Mouse (Mus musculus) MEL (cell line): Measurements from ENCODE around the gene Casp3. TPM values are rescaled to one million over a fixed set of nuclear protein-coding genes. Genes with fewer than 3 reads are reported as not detected.
A peak's percentile ranks its signal among the peaks of the same experiment; 100 is the strongest.

Experiments used
- DNase-seq: peaks from one replicate; pipeline ENCODE4 v3.0.0; 2011; ENCODE audit warnings: low read depth, low spot score
- H3K27ac ChIP-seq: 2 replicates; pipeline ENCODE4 v1.5.1; 2012; ENCODE audit warnings: low read depth, mild to moderate bottlenecking, control low read depth, low read length, moderate library complexity; ENCODE audit not compliant: control insufficient read depth
- H3K27me3 ChIP-seq, 2 experiments: fragments of 150-350 bp in 1 of 2; sonication (generic) in 1 of 2; 2 replicates each; pipeline ENCODE4 v1.6.1; 2012; ENCODE audit warnings: low read length in 2 of 2, mild to moderate bottlenecking in 2 of 2, improper control_type of control experiment in 1 of 2, moderate library complexity in 1 of 2; ENCODE audit not compliant: insufficient read depth in 2 of 2, control insufficient read depth in 1 of 2
- H3K36me3 ChIP-seq, 2 experiments: 2 replicates each; pipeline ENCODE4 v1.6.1; 2012 to 2014; ENCODE audit warnings: low read length in 2 of 2, improper control_type of control experiment in 1 of 2, inconsistent platforms in 1 of 2, mild to moderate bottlenecking in 1 of 2; ENCODE audit not compliant: insufficient read depth in 2 of 2, control insufficient read depth in 1 of 2
- H3K4me1 ChIP-seq, 2 experiments: fragments of 150-350 bp in 1 of 2; sonication (generic) in 1 of 2; 2 replicates each; pipeline ENCODE4 v1.6.1; 2012; ENCODE audit warnings: low read length in 2 of 2, improper control_type of control experiment in 1 of 2, mild to moderate bottlenecking in 1 of 2; ENCODE audit not compliant: insufficient read depth in 2 of 2, control insufficient read depth in 1 of 2
- H3K4me3 ChIP-seq, 2 experiments: fragments of 150-350 bp in 1 of 2; sonication (generic) in 1 of 2; 2 replicates each; pipeline ENCODE4 v1.5.1; 2012; ENCODE audit warnings: low read depth in 2 of 2, low read length in 2 of 2, mild to moderate bottlenecking in 2 of 2, moderate library complexity in 2 of 2, control low read depth in 1 of 2, improper control_type of control experiment in 1 of 2; ENCODE audit not compliant: control insufficient read depth in 1 of 2, insufficient read depth in 1 of 2
- H3K79me2 ChIP-seq: 2 replicates; pipeline ENCODE4 v1.6.1; 2012; ENCODE audit warnings: mild to moderate bottlenecking, low read length, moderate library complexity; ENCODE audit not compliant: control insufficient read depth, poor library complexity, insufficient read depth
- H3K9ac ChIP-seq: 2 replicates; pipeline ENCODE4 v1.6.1; 2012; ENCODE audit warnings: low read depth, mild to moderate bottlenecking, control low read depth, low read length, moderate library complexity; ENCODE audit not compliant: control insufficient read depth, poor library complexity, severe bottlenecking
- H3K9me3 ChIP-seq: fragments of 150-350 bp; sonication (generic); replicated peaks from 2 replicates; pipeline ENCODE4 v1.6.1; 2012; ENCODE audit warnings: mild to moderate bottlenecking, low read length, improper control_type of control experiment, moderate library complexity; ENCODE audit not compliant: insufficient read depth
- BHLHE40 ChIP-seq: IDR thresholded peaks from 2 replicates; pipeline ENCODE4 v1.6.1; 2012; ENCODE audit warnings: low read depth, mild to moderate bottlenecking, inconsistent platforms, low read length, improper control_type of control experiment, borderline replicate concordance
- CHD1 ChIP-seq: IDR thresholded peaks from 2 replicates; pipeline ENCODE4 v1.6.1; 2012; ENCODE audit warnings: low read depth, mild to moderate bottlenecking, inconsistent platforms, low read length, improper control_type of control experiment
- CHD2 ChIP-seq: IDR thresholded peaks from 2 replicates; pipeline ENCODE4 v1.6.1; 2011; ENCODE audit warnings: low read length, improper control_type of control experiment
- CTCF ChIP-seq, 3 experiments: IDR thresholded peaks in 2 of 3; conservative IDR thresholded peaks in 1 of 3; 2 replicates each; pipeline ENCODE4 v1.5.1; 2011 to 2012; ENCODE audit warnings: low read length in 3 of 3, low read depth in 2 of 3, mild to moderate bottlenecking in 2 of 3, improper control_type of control experiment in 1 of 3, inconsistent platforms in 1 of 3, mixed read lengths in 1 of 3, moderate library complexity in 1 of 3; ENCODE audit not compliant: control insufficient read depth in 1 of 3, insufficient read depth in 1 of 3, poor library complexity in 1 of 3, severe bottlenecking in 1 of 3
- ELF1 ChIP-seq: IDR thresholded peaks from 2 replicates; pipeline ENCODE4 v1.6.1; 2014; ENCODE audit warnings: low read depth, mild to moderate bottlenecking, inconsistent platforms, low read length, improper control_type of control experiment, moderate library complexity
- EP300 ChIP-seq, 2 experiments: IDR thresholded peaks; 2 replicates each; pipeline ENCODE4 v1.6.1; 2011; ENCODE audit warnings: improper control_type of control experiment in 2 of 2, low read length in 2 of 2, low read depth in 1 of 2, mild to moderate bottlenecking in 1 of 2
- ETS1 ChIP-seq: IDR thresholded peaks from 2 replicates; pipeline ENCODE4 v1.6.1; 2012; ENCODE audit warnings: low read depth, mild to moderate bottlenecking, inconsistent platforms, low read length, improper control_type of control experiment, moderate library complexity
- GABPA ChIP-seq: IDR thresholded peaks from 2 replicates; pipeline ENCODE4 v1.6.1; 2012; ENCODE audit warnings: low read depth, mild to moderate bottlenecking, inconsistent platforms, low read length, improper control_type of control experiment, moderate library complexity
- GATA1 ChIP-seq: IDR thresholded peaks from 2 replicates; pipeline ENCODE4 v1.6.1; 2011; ENCODE audit warnings: low read depth, low read length, improper control_type of control experiment
- JUND ChIP-seq: IDR thresholded peaks from 2 replicates; pipeline ENCODE4 v1.6.1; 2011; ENCODE audit warnings: low read depth, mild to moderate bottlenecking, improper control_type of control experiment, low read length
- KAT2A ChIP-seq: conservative IDR thresholded peaks from 2 replicates; pipeline ENCODE4 v1.6.1; 2012; ENCODE audit warnings: low read depth, low read length, improper control_type of control experiment, inconsistent platforms
- MAFK ChIP-seq: IDR thresholded peaks from 2 replicates; pipeline ENCODE4 v1.6.1; 2011; ENCODE audit warnings: low read depth, mild to moderate bottlenecking, low read length, improper control_type of control experiment, borderline replicate concordance
- MAX ChIP-seq: IDR thresholded peaks from 2 replicates; pipeline ENCODE4 v1.6.1; 2011; ENCODE audit warnings: low read length, improper control_type of control experiment
- MAZ ChIP-seq: IDR thresholded peaks from 2 replicates; pipeline ENCODE4 v1.6.1; 2012; ENCODE audit warnings: low read depth, mild to moderate bottlenecking, inconsistent platforms, low read length, improper control_type of control experiment
- MEF2A ChIP-seq: IDR thresholded peaks from 2 replicates; pipeline ENCODE4 v1.6.1; 2014; ENCODE audit warnings: low read depth, mild to moderate bottlenecking, inconsistent platforms, low read length, improper control_type of control experiment; ENCODE audit not compliant: poor library complexity, insufficient replicate concordance, severe bottlenecking; ENCODE audit errors: extremely low read depth
- MXI1 ChIP-seq: IDR thresholded peaks from 2 replicates; pipeline ENCODE4 v1.6.1; 2011; ENCODE audit warnings: mild to moderate bottlenecking, low read depth, low read length, improper control_type of control experiment
- NELFE ChIP-seq: IDR thresholded peaks from 2 replicates; pipeline ENCODE4 v1.6.1; 2011; ENCODE audit warnings: low read depth, low read length, improper control_type of control experiment
- NRF1 ChIP-seq: IDR thresholded peaks from 2 replicates; pipeline ENCODE4 v1.6.1; 2014; ENCODE audit warnings: low read depth, mild to moderate bottlenecking, inconsistent platforms, low read length, improper control_type of control experiment, moderate library complexity; ENCODE audit not compliant: poor library complexity, insufficient read depth, severe bottlenecking
- POLR2A ChIP-seq, 2 experiments: IDR thresholded peaks; 2 replicates each; pipeline ENCODE4 v1.6.1; 2011 to 2012; ENCODE audit warnings: low read length in 2 of 2, mild to moderate bottlenecking in 2 of 2, control low read depth in 1 of 2, improper control_type of control experiment in 1 of 2, low read depth in 1 of 2, moderate library complexity in 1 of 2; ENCODE audit not compliant: control insufficient read depth in 1 of 2, insufficient read depth in 1 of 2, poor library complexity in 1 of 2
- POLR2AphosphoS2 ChIP-seq: IDR thresholded peaks from 2 replicates; pipeline ENCODE4 v1.6.1; 2011; ENCODE audit warnings: low read length, improper control_type of control experiment
- POLR2AphosphoS5 ChIP-seq: IDR thresholded peaks from 2 replicates; pipeline ENCODE4 v1.6.1; 2012; ENCODE audit warnings: low read depth, borderline replicate concordance, mild to moderate bottlenecking, inconsistent platforms, low read length, moderate library complexity, mixed read lengths
- RAD21 ChIP-seq: IDR thresholded peaks from 2 replicates; pipeline ENCODE4 v1.6.1; 2011; ENCODE audit warnings: mild to moderate bottlenecking, low read depth, low read length, improper control_type of control experiment
- RCOR1 ChIP-seq: IDR thresholded peaks from 2 replicates; pipeline ENCODE4 v1.6.1; 2012; ENCODE audit warnings: low read depth, mild to moderate bottlenecking, inconsistent platforms, low read length, improper control_type of control experiment
- SIN3A ChIP-seq: IDR thresholded peaks from 2 replicates; pipeline ENCODE4 v1.6.1; 2012; ENCODE audit warnings: low read length, improper control_type of control experiment, inconsistent platforms
- SMC3 ChIP-seq: IDR thresholded peaks from 2 replicates; pipeline ENCODE4 v1.6.1; 2011; ENCODE audit warnings: low read depth, low read length, improper control_type of control experiment
- TAL1 ChIP-seq: IDR thresholded peaks from 2 replicates; pipeline ENCODE4 v1.6.1; 2012; ENCODE audit warnings: mild to moderate bottlenecking, inconsistent platforms, low read length, moderate library complexity, mixed read lengths
- TBP ChIP-seq: IDR thresholded peaks from 2 replicates; pipeline ENCODE4 v1.8.0; 2011; ENCODE audit warnings: low read depth, low read length, improper control_type of control experiment
- TCF12 ChIP-seq: IDR thresholded peaks from 2 replicates; pipeline ENCODE4 v1.6.1; 2014; ENCODE audit warnings: low read depth, mild to moderate bottlenecking, inconsistent platforms, low read length, improper control_type of control experiment, moderate library complexity
- UBTF ChIP-seq: IDR thresholded peaks from 2 replicates; pipeline ENCODE4 v1.6.1; 2012; ENCODE audit warnings: low read depth, mild to moderate bottlenecking, inconsistent platforms, low read length, improper control_type of control experiment, moderate library complexity, borderline replicate concordance; ENCODE audit not compliant: insufficient read depth
- USF1 ChIP-seq: IDR thresholded peaks from 2 replicates; pipeline ENCODE4 v1.6.1; 2014; ENCODE audit warnings: low read depth, mild to moderate bottlenecking, inconsistent platforms, low read length, improper control_type of control experiment, moderate library complexity
- USF2 ChIP-seq, 2 experiments: IDR thresholded peaks; 2 replicates each; pipeline ENCODE4 v1.6.1; 2011 to 2012; ENCODE audit warnings: improper control_type of control experiment in 2 of 2, low read length in 2 of 2, borderline replicate concordance in 1 of 2, inconsistent platforms in 1 of 2, low read depth in 1 of 2, mild to moderate bottlenecking in 1 of 2; ENCODE audit not compliant: insufficient read depth in 1 of 2
- ZC3H11A ChIP-seq: IDR thresholded peaks from 2 replicates; pipeline ENCODE4 v1.6.1; 2012; ENCODE audit warnings: low read depth, mild to moderate bottlenecking, inconsistent platforms, low read length, improper control_type of control experiment
- ZMIZ1 ChIP-seq: IDR thresholded peaks from 2 replicates; pipeline ENCODE4 v1.6.1; 2012; ENCODE audit warnings: low read depth, mild to moderate bottlenecking, inconsistent platforms, low read length, improper control_type of control experiment, moderate library complexity
- ZNF384 ChIP-seq: IDR thresholded peaks from 2 replicates; pipeline ENCODE4 v1.6.1; 2012; ENCODE audit warnings: low read depth, mild to moderate bottlenecking, inconsistent platforms, low read length, improper control_type of control experiment
- polyA plus RNA-seq, 2 experiments: library from polyadenylated mRNA; stranded (reverse) in 1 of 2; unstranded in 1 of 2; fragments of >175 nt in 1 of 2; fragments of >200 nt in 1 of 2; gene quantifications; 2 replicates each; pipeline versions ENCODE4 v1.2.1 to v1.2.4; 2012; ENCODE audit warnings: low replicate concordance in 2 of 2, low read depth in 1 of 2; ENCODE audit not compliant: insufficient read length in 2 of 2, insufficient read depth in 1 of 2, missing spikeins in 1 of 2
- total RNA-seq: library from RNA; depleted of rRNA; stranded (reverse); fragments of 300-350 nt; gene quantifications from 2 replicates; pipeline ENCODE4 v1.2.3, GENCODE M21; 2012; rRNA removed

The Casp3 gene
- total RNA-seq (185 and 187 TPM in 2 replicates), polyA plus RNA-seq (100 to 1,000 TPM in 1 of 2 experiments, 10 to 100 TPM in 1; 74.7 to 157 TPM)

DNA sequence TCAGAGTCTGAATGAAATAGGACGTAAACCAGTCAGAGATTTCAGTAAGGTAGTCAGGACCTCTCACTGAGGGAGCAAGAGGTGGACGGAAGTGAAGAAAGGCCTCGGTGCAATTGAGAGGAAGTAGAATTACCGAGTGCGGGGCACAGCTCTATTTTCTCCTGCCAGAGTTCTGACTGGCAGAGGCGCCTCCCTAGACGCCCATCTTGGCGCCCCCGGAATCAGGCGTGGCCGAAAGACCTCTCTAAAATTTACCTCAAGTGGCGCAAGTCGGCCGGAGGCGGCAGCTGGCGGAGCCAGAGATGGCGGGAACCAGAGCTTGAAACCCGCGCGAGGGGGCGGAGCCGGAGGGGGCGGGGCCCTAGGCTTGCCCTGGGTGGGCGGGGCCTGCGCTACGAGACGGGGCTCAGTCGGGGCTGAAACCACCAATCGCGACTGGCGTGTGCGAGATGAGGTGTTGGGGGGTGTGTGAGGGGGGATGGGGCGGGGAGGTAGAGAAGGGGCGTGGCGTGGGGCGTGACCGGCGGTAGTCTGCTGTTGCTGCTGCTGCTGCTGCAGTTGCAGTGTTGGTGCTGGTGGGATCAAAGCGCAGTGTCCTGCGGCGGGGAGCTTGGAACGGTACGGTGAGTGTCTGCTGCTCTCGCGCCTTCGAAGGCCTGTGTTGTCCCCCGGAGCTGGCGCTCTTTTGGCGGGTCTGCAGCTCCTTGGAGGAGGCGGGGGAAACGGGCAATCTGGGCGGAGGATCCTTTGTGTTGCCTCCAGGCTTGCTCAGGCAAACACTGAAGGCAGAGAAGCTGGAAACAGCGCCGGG, at the start of gene Casp3, which contains the start of gene Primpol:
Gene Casp3 (plus strand): TSS at position 413 of the 811 bp plus-strand sequence.
Gene Primpol (minus strand): TSS at position 334 of the 811 bp plus-strand sequence.
- peaks cover 0 to 33% of the 10 kb centered on the region in 2 experiments; a peak in 3 of 4 replicates for H3K36me3 ChIP-seq
- H3K9ac ChIP-seq = peak within 1 kb of the TSS; percentile 86
- H3K4me3 ChIP-seq = peak within 1 kb of the TSS; percentile 81 to 96
- no peaks in the 10 kb centered on the region for H3K9me3 ChIP-seq
- peaks cover 9 to 10% of the 10 kb centered on the region in 2 experiments for H3K4me1 ChIP-seq
- H3K27ac ChIP-seq = peak within 1 kb of the TSS; percentile 90
- no peaks in the 10 kb centered on the region for H3K27me3 ChIP-seq
- DNase-seq = peak; percentile 98
- H3K79me2 ChIP-seq = peaks cover 41% of the 10 kb centered on the region
- peak; percentile 96 for TF ChIP-seq POLR2AphosphoS2
- TF ChIP-seq USF2 (IDR thresholded peaks at IDR 0.05; ENCODE audit: borderline replicate concordance in 1 of 2, insufficient read depth in 1 of 2, low read depth in 1 of 2, low read length in 2 of 2) = no peak
- TF ChIP-seq ETS1 = peak; percentile 48; the same call in 1 of the 2 replicates
- peak; percentile 98 for TF ChIP-seq ZMIZ1
- no peak for TF ChIP-seq RAD21
- TF ChIP-seq MEF2A = peak; percentile 39; the same call in 1 of the 2 replicates
- TF ChIP-seq ELF1 = no peak
- TF ChIP-seq UBTF = 0 out of 2 replicates have a peak, but pooled peaks have one; percentile 28
- TF ChIP-seq JUND = no peak
- no peak for TF ChIP-seq CHD1
- TF ChIP-seq USF1 = peak; percentile 40; the same call in 1 of the 2 replicates
- peak; percentile 69 for TF ChIP-seq TCF12
- TF ChIP-seq ZNF384 = no peak
- TF ChIP-seq SMC3 = no peak
- TF ChIP-seq SIN3A = peak; percentile 78
- no peak for TF ChIP-seq ZC3H11A
- peak; percentile 97 for TF ChIP-seq NELFE
- no peak; a peak in 1 of 4 replicates for TF ChIP-seq EP300 (IDR thresholded peaks at IDR 0.05; ENCODE audit: low read depth in 1 of 2, low read length in 2 of 2)
- peak; percentile 32; the same call in 1 of the 2 replicates for TF ChIP-seq MAX
- no peak for TF ChIP-seq NRF1
- peak; percentile 81 for TF ChIP-seq TBP
- no peak for TF ChIP-seq RCOR1
- TF ChIP-seq MXI1 = peak; percentile 83
- TF ChIP-seq MAFK = no peak
- TF ChIP-seq BHLHE40 = 0 out of 2 replicates have a peak, but pooled peaks have one; percentile 22
- TF ChIP-seq GATA1 = no peak
- TF ChIP-seq TAL1 = no peak
- TF ChIP-seq MAZ = peak; percentile 86
- no peak for TF ChIP-seq GABPA
- TF ChIP-seq POLR2A (IDR thresholded peaks at IDR 0.05; ENCODE audit: control insufficient read depth in 1 of 2, insufficient read depth in 1 of 2, low read depth in 1 of 2, low read length in 2 of 2, poor library complexity in 1 of 2) = peak; percentile 78 to 94
- peak; percentile 81; the same call in 1 of the 2 replicates for TF ChIP-seq POLR2AphosphoS5
- TF ChIP-seq CTCF (IDR thresholded peaks at IDR 0.05 in 2 of 3, conservative IDR thresholded peaks at IDR 0.05 in 1 of 3; ENCODE audit: control insufficient read depth in 1 of 3, insufficient read depth in 1 of 3, low read depth in 2 of 3, low read length in 3 of 3, poor library complexity in 1 of 3, severe bottlenecking in 1 of 3) = no peak
- no peak; the same call in 1 of the 2 replicates for TF ChIP-seq CHD2
- no peak for TF ChIP-seq KAT2A
